Mouse (Mus musculus) testis, adult 2 months (tissue): ENCODE results near the gene Dcp1b.

ENCODE experiments used
- CTCF ChIP-seq: fragments of 200-500 bp; IDR thresholded peaks from 2 replicates; pipeline ENCODE4 v1.5.1; 2012; ENCODE audit warnings: low read depth, mild to moderate bottlenecking, inconsistent platforms, low read length, moderate library complexity; ENCODE audit not compliant: control insufficient read depth, insufficient read depth, insufficient replicate concordance
- POLR2A ChIP-seq: fragments of 200-500 bp; IDR thresholded peaks from 2 replicates; pipeline ENCODE4 v1.6.1; 2012; ENCODE audit warnings: low read depth, mild to moderate bottlenecking, inconsistent platforms, low read length, moderate library complexity; ENCODE audit not compliant: control insufficient read depth

DNA sequence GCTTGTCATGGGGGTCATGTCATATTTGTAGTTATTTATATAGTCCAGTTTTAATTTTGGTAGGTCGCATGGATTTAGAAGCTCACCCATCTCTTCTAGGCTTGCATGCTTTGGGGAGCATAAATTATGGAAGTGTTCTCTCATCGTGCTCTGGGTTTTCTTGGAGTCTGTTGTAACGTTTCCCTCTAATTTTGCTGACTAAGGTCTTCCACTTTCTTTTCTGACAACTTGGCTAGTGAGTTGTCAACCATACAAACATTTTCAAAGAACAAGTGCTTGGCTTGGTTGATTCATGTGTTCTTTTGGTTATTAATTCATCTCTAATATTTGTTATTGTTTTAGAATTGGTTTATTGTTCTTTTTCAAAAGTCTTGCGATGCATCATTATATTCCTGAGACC is 76.7 kb downstream of the Dcp1b start:
- TF ChIP-seq CTCF, result no peak
- TF ChIP-seq POLR2A, result no peak
